Mouse (Mus musculus): ENCODE measurements around the gene Fosl1. TPM values are rescaled to one million over a fixed set of nuclear protein-coding genes. Genes with fewer than 3 reads are reported as not detected.
A peak's percentile ranks its signal among the peaks of the same experiment; 100 is the strongest.

Gene Fosl1
- total RNA-seq, 2 experiments from 2014 or later = not detected

- no peak for DNase-seq
- intact Hi-C loops (cut with DNase I) = loop anchor here (1.0 kb wide), 1 partner anchor 22 kb away; no protein-coding TSS in a partner anchor
Measured at GRCm38 (mm10) chr19:5455037-5455436, 7.7 kb downstream of the Fosl1 start.

- no peak for DNase-seq
- intact Hi-C loops (cut with DNase I) = loop anchor here (1.0 kb wide), 1 partner anchor 22 kb away; no protein-coding TSS in a partner anchor
Measured at GRCm38 (mm10) chr19:5455568-5455967, 8.2 kb downstream of the Fosl1 start.

- DNase-seq = peak; percentile 55 to 70
- intact Hi-C loops (cut with DNase I) = no loop called here
Measured at GRCm38 (mm10) chr19:5456241-5456921, 9.0 kb downstream of the Fosl1 start.

GRCm38 (mm10) chr19:5456922-5457745 lies 9.8 kb downstream of the Fosl1 start:
- intact Hi-C loops (cut with DNase I) = no loop called here
- peak; percentile 94 to 95 for DNase-seq

GRCm38 (mm10) chr19:5457746-5458442 lies 10.5 kb downstream of the Fosl1 start, which contains the start of gene Ccdc85b:
Ccdc85b (minus strand) TSS chr19:5457894.
- DNase-seq = no peak

GRCm38 (mm10) chr19:5459019-5459418 lies 11.7 kb downstream of the Fosl1 start:
- intact Hi-C loops (cut with DNase I) = no loop called here
- DNase-seq = no peak

More at GRCm38 (mm10) chr19:5457746-5458442, 10.5 kb downstream of the Fosl1 start, which contains the start of gene Ccdc85b:
- intact Hi-C loops (cut with DNase I) = no loop called here

- intact Hi-C loops (cut with DNase I) = no loop called here
- DNase-seq = no peak
Measured at GRCm38 (mm10) chr19:5459896-5460295, 12.5 kb downstream of the Fosl1 start.

GRCm38 (mm10) chr19:5460465-5460911 lies 13.1 kb downstream of the Fosl1 start, which contains the start of gene Fibp:
Fibp (plus strand) TSS chr19:5460615.
- intact Hi-C loops (cut with DNase I) = no loop called here

GRCm38 (mm10) chr19:5461411-5461810 lies 14.1 kb downstream of the Fosl1 start:
- intact Hi-C loops (cut with DNase I) = no loop called here
- no peak for DNase-seq

More at GRCm38 (mm10) chr19:5460465-5460911, 13.1 kb downstream of the Fosl1 start, which contains the start of gene Fibp:
- peak; percentile 87 to 93 for DNase-seq

- intact Hi-C loops (cut with DNase I) = no loop called here
- DNase-seq = no peak
Measured at GRCm38 (mm10) chr19:5463212-5463611, 15.9 kb downstream of the Fosl1 start.

GRCm38 (mm10) chr19:5463791-5464562 lies 16.6 kb downstream of the Fosl1 start:
- intact Hi-C loops (cut with DNase I) = loop anchor here (2.0 kb wide), 1 partner anchor 23 kb away; no protein-coding TSS in a partner anchor
- peak; percentile 64 to 65 for DNase-seq

GRCm38 (mm10) chr19:5465037-5465436 lies 17.7 kb downstream of the Fosl1 start:
- intact Hi-C loops (cut with DNase I) = loop anchor here (2.0 kb wide), 1 partner anchor 22 kb away; no protein-coding TSS in a partner anchor
- DNase-seq = no peak

GRCm38 (mm10) chr19:5466916-5467500 lies 19.7 kb downstream of the Fosl1 start:
- no peak for DNase-seq
- intact Hi-C loops (cut with DNase I) = no loop called here

GRCm38 (mm10) chr19:5468374-5468773 lies 21.0 kb downstream of the Fosl1 start, which contains the start of gene Ctsw:
Ctsw (minus strand) TSS chr19:5468507.
- DNase-seq = no peak
- intact Hi-C loops (cut with DNase I) = no loop called here

GRCm38 (mm10) chr19:5471846-5472245 lies 24.5 kb downstream of the Fosl1 start:
- intact Hi-C loops (cut with DNase I) = no loop called here
- DNase-seq = no peak

GRCm38 (mm10) chr19:5472857-5473256 lies 25.5 kb downstream of the Fosl1 start:
- intact Hi-C loops (cut with DNase I) = no loop called here
- no peak for DNase-seq

GRCm38 (mm10) chr19:5473720-5474119 lies 26.4 kb downstream of the Fosl1 start, which contains the start of gene Efemp2:
Efemp2 (plus strand) TSS chr19:5473954.
- DNase-seq = peak; percentile 82 to 84
- intact Hi-C loops (cut with DNase I) = no loop called here

- peak; percentile 46 to 65 for DNase-seq
- intact Hi-C loops (cut with DNase I) = no loop called here
Measured at GRCm38 (mm10) chr19:5474281-5475068, 27.1 kb downstream of the Fosl1 start.
